Mouse (Mus musculus) ES-E14 (cell line): ENCODE results near the gene Ddx19a. TPM values are rescaled to one million over a fixed set of nuclear protein-coding genes. Genes with fewer than 3 reads are reported as not detected.

Experiments used
- DNase-seq: peaks from one replicate; pipeline ENCODE4 v3.0.0-alpha.2; 2013; ENCODE audit warnings: low read depth, low spot score
- H3K27ac ChIP-seq: 2 replicates; pipeline ENCODE4 v1.5.1; 2012; ENCODE audit warnings: low read depth, mild to moderate bottlenecking, low read length, moderate library complexity, mixed read lengths; ENCODE audit not compliant: poor library complexity, insufficient read depth, severe bottlenecking
- H3K36me3 ChIP-seq: 2 replicates; pipeline ENCODE4 v1.6.1; 2012; ENCODE audit warnings: mild to moderate bottlenecking, low read length, moderate library complexity, mixed read lengths; ENCODE audit not compliant: control insufficient read depth, poor library complexity, insufficient read depth, severe bottlenecking
- H3K4me1 ChIP-seq, 2 experiments: fragments of 150-350 bp in 1 of 2; sonication (generic) in 1 of 2; 2 replicates each; pipeline ENCODE4 v1.6.1; 2012; ENCODE audit warnings: low read length in 2 of 2, mild to moderate bottlenecking in 1 of 2, mixed read lengths in 1 of 2; ENCODE audit not compliant: control insufficient read depth in 2 of 2, insufficient read depth in 2 of 2, poor library complexity in 1 of 2
- H3K4me3 ChIP-seq, 2 experiments: fragments of 150-350 bp in 1 of 2; sonication (generic) in 1 of 2; 2 replicates each; pipeline ENCODE4 v1.5.1; 2012; ENCODE audit warnings: low read length in 2 of 2, low read depth in 1 of 2, mild to moderate bottlenecking in 1 of 2, mixed read lengths in 1 of 2; ENCODE audit not compliant: insufficient read depth in 1 of 2, poor library complexity in 1 of 2, severe bottlenecking in 1 of 2
- H3K9ac ChIP-seq: 2 replicates; pipeline ENCODE4 v1.6.1; 2012; ENCODE audit warnings: low read depth, mild to moderate bottlenecking, low read length, mixed read lengths; ENCODE audit not compliant: poor library complexity, insufficient read depth, severe bottlenecking
- H3K9me3 ChIP-seq: fragments of 150-350 bp; sonication (generic); 2 replicates; pipeline ENCODE4 v1.6.1; 2012; ENCODE audit warnings: low read depth, mild to moderate bottlenecking, low read length; ENCODE audit not compliant: control insufficient read depth, insufficient read depth
- CHD2 ChIP-seq: IDR thresholded peaks from 2 replicates; pipeline ENCODE4 v1.6.1; 2014; ENCODE audit warnings: mild to moderate bottlenecking, low read depth, low read length, inconsistent platforms
- HCFC1 ChIP-seq: IDR thresholded peaks from 2 replicates; pipeline ENCODE4 v1.6.1; 2012; ENCODE audit warnings: low read length, inconsistent platforms, borderline replicate concordance; ENCODE audit not compliant: insufficient read depth
- MAFK ChIP-seq: IDR thresholded peaks from 2 replicates; pipeline ENCODE4 v1.6.1; 2014; ENCODE audit warnings: mild to moderate bottlenecking, low read depth, low read length, inconsistent platforms; ENCODE audit not compliant: insufficient read depth
- ZC3H11A ChIP-seq: IDR thresholded peaks from 2 replicates; pipeline ENCODE4 v1.6.1; 2012; ENCODE audit warnings: low read depth, mild to moderate bottlenecking, inconsistent platforms, low read length, borderline replicate concordance
- ZNF384 ChIP-seq: IDR thresholded peaks from 2 replicates; pipeline ENCODE4 v1.6.1; 2012; ENCODE audit warnings: low read depth, low read length, inconsistent platforms
- in situ Hi-C, 2 experiments: fragments of 600-800 bp; cut with MboI; formaldehyde crosslinking; loops; one replicate each; pipeline ENCODE4 v1.15.1; 2025; ENCODE audit warnings: low sequenced_read_pairs in 2 of 2, inconsistent platforms in 1 of 2; ENCODE audit not compliant: unreplicated experiment in 2 of 2
- total RNA-seq: library from RNA; depleted of rRNA; stranded (reverse); fragments of 300-350 nt; gene quantifications from 2 replicates; pipeline ENCODE4 v1.2.3, GENCODE M21; 2012

Ddx19a gene
- total RNA-seq, 1 experiment: 35.5 TPM

GRCm38 (mm10) chr8:110969910-110970770, 27.5 kb downstream of the Ddx19a start:
- in situ Hi-C loops: no loop called here
- H3K4me3 ChIP-seq: peak overlapping the region; percentile 72 to 77

GRCm38 (mm10) chr8:110967326-110967725, 30.3 kb downstream of the Ddx19a start:
- no peak overlapping the region for H3K27ac ChIP-seq
- H3K36me3 ChIP-seq: no peaks in the 10 kb centered on the region
- TF ChIP-seq MAFK: no peak
- no peak for TF ChIP-seq ZC3H11A
- no peak for TF ChIP-seq ZNF384
- TF ChIP-seq CHD2: no peak
- TF ChIP-seq HCFC1: no peak
- H3K9ac ChIP-seq: no peak overlapping the region
- H3K4me1 ChIP-seq: no peaks in the 10 kb centered on the region
- in situ Hi-C loops: no loop called here
- DNase-seq: no peak
- no peak overlapping the region for H3K4me3 ChIP-seq
- H3K9me3 ChIP-seq: no peaks in the 10 kb centered on the region

More at GRCm38 (mm10) chr8:110969910-110970770, 27.5 kb downstream of the Ddx19a start:
- peak; percentile 98 for DNase-seq
- peak; percentile 80 for TF ChIP-seq CHD2
- TF ChIP-seq HCFC1: no peak
- Histone ChIP-seq H3K4me1 (no peaks in the 10 kb centered on the region), H3K9me3 (no peaks in the 10 kb centered on the region), H3K9ac (peak overlapping the region; percentile 82), H3K27ac (peak overlapping the region; percentile 87), H3K36me3 (peaks cover 5% of the 10 kb centered on the region)

DNA sequence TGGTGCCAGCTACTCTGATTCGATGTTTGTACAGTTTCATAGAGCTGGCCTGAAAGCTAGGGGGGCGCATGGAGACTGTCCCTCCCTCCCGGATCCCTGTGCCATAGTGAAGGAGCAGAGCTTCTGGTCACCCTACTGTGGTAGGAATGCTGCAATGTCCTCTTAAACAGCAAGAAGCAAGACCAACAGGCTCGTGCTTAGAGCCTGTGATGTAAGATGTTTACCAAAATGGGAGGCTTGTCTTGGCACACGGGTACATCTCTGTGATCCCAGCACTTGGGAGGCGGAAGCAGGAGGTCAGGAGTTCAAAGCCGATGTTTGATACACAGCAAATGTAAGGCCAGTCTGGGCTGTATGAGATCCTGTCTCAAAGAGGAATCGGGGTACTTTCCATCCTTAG, 31.0 kb downstream of the Ddx19a start:
- H3K36me3 ChIP-seq: no peaks in the 10 kb centered on the region
- no peak for DNase-seq

DNA sequence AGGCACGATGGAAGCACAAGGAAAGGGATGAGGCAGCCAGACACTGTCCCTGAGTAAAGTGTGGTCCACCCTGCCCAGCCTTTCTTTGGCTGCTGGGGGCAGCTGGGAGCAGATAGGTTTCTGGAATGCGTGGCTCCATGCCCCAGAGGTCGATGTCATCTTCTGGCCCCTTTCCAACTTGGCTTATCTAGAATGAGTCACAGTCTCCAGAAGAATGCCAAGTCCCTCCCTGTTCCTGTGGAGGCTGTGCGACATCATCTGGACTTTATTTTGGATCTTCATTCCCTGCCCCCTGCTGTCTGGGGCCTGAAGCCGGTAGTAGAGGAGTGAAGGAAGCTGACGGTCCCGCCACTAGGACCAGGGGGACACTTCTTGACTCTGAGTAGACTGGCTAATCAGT, 32.0 kb downstream of the Ddx19a start:
- Histone ChIP-seq H3K9me3 (no peaks in the 10 kb centered on the region), H3K4me1 (0 out of 4 replicates have a peak, but pooled peaks cover 0 to 2% of the 10 kb centered on the region in 2 experiments), H3K4me3 (no peak overlapping the region), H3K36me3 (no peaks in the 10 kb centered on the region), H3K27ac (no peak overlapping the region), H3K9ac (no peak overlapping the region)
- DNase-seq: peak; percentile 20
- in situ Hi-C loops: no loop called here
- TF ChIP-seq MAFK: no peak
- no peak for TF ChIP-seq HCFC1
- TF ChIP-seq ZC3H11A: no peak

More for the DNA sequence above, 31.0 kb downstream of the Ddx19a start:
- in situ Hi-C loops: no loop called here
- TF ChIP-seq ZC3H11A (no peak), CHD2 (no peak), ZNF384 (no peak), HCFC1 (no peak), MAFK (no peak)
- H3K9me3 ChIP-seq: no peaks in the 10 kb centered on the region
- no peak overlapping the region for H3K9ac ChIP-seq
- H3K4me3 ChIP-seq: no peak overlapping the region
- no peak overlapping the region for H3K27ac ChIP-seq
- H3K4me1 ChIP-seq: 0 out of 4 replicates have a peak, but pooled peaks cover 0 to 2% of the 10 kb centered on the region in 2 experiments

DNA sequence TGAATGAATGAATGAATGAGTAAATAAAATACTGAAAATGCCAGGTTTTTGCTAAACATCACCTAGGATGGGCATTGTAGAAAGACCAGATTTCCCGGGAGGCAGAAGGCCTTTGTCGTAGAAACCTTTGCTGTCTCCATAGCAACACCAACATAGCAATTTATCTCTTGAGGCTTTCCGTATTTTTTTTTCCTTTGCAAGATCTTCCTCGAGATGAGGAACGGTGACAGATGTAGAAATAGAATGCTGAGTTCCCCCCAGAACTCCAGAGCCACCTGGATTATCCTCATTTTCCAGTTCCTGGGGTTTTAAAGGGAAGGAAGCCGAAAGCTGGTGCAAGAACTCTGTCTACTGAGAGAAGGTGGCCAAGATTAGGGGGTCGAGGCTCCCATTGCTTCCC, 32.9 kb downstream of the Ddx19a start:
- no peaks in the 10 kb centered on the region for H3K36me3 ChIP-seq

More for the DNA sequence above, 32.9 kb downstream of the Ddx19a start:
- Histone ChIP-seq H3K9ac (no peak overlapping the region), H3K27ac (no peak overlapping the region), H3K4me3 (no peak overlapping the region), H3K4me1 (0 out of 4 replicates have a peak, but pooled peaks cover 0 to 2% of the 10 kb centered on the region in 2 experiments), H3K9me3 (no peaks in the 10 kb centered on the region)
- DNase-seq: no peak
- TF ChIP-seq ZNF384 (no peak), HCFC1 (no peak), CHD2 (no peak), ZC3H11A (no peak), MAFK (no peak)
- in situ Hi-C loops: no loop called here
